Mouse (Mus musculus): ENCODE measurements around the gene Trabd2b.

Gene Trabd2b

DNA sequence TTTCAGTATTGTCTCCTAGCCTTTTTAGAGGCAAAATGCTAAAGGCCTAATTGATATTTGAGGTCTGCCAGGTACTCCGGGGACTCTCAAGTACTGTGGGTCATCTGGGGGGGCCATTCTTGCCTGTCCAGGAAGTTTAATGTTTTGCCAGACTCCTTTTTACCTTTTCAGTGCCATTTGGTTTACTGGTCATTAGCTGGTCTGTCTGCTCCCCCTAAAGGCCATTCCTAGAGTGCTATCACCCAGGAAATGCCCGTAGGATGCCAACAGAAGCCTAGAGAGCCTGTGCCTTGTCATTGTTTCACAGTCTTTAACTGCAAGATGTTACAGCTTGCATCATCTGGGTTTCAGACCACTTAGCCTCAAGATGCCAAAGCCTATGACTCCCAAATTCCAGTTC is 35.7 kb downstream of the Trabd2b start:
- DNase-seq (ENCODE audit: low read depth, low spot score): no peak

DNA sequence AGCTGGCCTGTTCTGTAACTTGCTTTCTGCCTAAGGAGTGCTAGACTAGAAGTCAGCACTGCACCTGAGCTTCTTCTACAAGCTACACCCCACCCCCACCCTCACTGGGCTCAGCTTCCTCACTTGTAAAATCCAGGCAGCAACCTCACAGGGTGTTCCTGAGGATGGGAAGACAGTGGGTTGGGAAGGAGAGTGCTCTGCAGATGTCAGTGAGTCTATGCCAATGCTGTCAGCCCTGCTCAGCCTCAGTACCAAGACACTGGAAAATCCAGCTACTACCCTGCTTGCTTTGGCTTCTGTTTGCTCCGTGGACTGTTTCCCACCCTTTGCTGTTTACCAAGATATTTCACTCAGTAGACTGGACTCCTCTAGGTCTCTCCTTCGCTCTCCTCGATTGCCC is 36.1 kb downstream of the Trabd2b start:
- DNase-seq (ENCODE audit: low read depth, low spot score): no peak

DNA sequence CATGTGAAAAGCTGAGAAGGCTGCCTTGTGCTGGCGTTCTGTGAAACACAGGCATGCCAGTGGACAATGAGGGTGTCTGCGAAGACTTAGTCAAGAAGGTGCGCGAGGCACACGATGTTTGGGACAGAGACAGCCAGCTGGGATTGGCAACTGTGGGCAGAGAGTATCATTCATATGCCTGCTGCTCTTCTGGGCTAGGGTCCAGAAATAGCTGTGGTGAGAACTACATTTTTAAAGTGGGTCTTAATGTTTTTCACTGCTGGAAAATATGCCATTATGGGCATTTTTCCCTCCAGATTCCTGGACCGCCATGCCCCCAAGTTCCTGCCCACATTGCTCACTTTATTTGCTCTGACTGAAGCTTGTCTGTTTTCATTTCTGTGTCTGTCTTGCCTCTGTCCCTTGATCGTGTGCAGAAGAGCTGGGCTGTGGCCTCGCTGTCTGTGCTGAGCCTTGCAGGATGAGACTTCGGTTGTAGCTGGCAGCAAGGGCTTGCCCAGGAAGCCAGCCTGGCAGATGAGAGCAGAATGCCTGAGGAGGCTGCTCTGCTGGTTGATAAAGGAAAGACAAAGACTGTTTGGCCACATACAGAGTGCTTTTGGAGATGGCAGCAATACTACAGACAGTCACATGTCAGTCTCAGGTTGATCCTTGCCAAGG is 42.0 kb downstream of the Trabd2b start:
- no peak for DNase-seq (ENCODE audit: low read depth, low spot score)

DNA sequence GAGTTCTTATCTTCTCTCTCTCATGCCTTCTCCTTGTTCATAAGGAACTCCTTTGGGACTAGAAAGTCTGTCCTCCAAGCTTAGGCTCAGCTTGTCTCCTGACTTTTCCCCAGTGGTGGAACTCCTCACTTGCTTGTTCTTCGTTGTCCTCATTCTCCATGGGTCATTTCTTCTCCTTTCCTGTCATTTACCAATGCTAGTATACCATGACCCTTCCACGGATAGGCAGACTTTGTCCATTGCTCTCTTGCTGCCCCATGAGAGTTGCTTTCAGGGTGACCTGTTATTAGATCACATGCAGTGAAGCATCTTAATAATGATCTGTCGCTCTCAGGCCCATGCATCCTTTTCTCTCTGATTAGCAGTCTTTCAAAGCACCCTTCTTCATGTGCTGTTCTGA is 46.6 kb downstream of the Trabd2b start:
- DNase-seq (ENCODE audit: low read depth, low spot score): no peak

DNA sequence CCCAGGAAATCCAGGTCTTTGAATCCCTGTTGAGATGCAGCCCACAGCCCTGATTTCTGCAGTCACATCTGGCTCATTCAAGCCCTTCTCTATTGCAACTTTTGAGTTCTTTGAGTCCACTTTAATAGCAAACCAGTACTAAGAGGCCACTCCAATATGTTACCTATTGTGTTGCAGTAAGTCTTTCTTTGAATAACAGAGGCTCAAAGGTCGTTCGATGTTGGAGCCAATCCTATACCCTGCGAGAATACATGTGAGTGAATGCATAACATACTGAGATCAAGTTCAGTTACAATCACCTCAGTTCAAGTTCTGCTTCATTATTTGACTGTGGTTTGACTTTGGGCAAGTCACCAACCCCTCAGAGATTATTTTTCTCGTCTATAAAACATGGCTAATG is 47.5 kb downstream of the Trabd2b start:
- no peak for DNase-seq (ENCODE audit: low read depth, low spot score)

DNA sequence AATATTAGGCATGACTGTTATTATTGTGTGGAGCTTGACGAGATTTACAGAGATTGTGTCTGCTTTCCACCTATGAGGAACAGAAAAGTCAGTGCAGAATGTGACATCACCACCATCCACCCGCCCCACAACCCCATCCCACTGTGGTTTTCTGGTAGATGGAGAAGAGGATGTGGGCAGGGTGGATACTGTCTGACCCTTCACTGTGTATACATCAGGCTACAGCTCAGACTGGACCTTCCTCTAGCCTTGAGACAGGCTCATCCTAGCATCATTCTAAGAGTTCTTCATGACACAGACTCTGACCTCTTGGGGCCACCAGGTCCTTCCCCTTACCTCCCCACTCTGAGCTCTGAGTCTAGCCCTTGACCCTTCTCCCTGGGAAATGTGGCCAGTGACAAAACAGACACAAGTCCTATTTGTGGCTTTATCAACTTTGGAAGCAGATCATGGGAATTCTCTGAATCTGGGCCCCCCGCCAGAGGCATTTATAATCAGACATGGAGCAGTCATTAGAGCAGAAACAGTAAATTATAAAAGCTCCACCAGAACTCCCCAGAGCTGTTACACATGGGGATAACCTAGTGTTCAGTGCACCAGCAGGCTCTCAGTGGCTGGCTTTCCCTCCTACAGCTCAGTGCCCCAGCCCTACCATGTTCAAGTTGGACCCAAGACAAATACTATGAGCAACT is 48.1 kb downstream of the Trabd2b start:
- no peak for DNase-seq (ENCODE audit: low read depth, low spot score)

DNA sequence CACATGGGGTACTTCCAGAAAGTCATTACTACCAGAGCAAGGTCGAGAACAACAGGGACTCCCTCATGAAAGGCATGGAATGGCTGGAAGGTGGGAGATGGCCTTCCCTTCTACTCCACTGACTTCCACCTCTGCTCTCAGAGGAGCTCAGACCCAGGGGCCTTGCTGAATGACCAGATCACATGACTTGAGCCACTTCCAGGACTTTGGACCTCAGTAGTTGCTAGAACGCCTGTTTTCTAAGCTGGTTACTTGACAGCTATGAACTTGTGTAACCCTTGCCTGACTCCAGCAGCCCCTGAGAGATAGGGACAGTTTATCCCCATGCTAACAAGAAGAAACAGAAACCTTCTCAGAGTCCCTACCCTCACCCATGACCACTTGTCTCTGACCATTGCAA is 50.6 kb downstream of the Trabd2b start:
- no peak for DNase-seq (ENCODE audit: low read depth, low spot score)

DNA sequence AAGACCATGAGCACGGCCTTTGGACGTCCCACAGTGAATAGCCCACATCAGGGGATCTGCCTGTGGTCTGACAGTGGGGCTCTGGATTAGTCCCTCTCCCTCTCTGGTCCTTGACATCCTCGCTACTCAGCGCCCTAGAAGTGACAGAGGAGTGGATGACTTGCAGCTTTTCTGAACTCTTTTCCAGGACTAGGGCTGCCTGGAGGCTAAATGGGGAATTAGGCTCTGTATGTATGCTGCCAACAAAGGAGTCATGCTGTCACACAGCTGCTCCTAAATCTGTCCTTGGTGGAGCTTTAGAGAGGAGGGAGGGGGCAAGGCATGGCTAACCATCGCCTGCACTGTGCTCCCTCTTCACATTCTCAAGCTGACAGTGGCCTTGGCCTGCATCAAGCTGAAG is 53.1 kb downstream of the Trabd2b start:
- no peak for DNase-seq (ENCODE audit: low read depth, low spot score)

DNA sequence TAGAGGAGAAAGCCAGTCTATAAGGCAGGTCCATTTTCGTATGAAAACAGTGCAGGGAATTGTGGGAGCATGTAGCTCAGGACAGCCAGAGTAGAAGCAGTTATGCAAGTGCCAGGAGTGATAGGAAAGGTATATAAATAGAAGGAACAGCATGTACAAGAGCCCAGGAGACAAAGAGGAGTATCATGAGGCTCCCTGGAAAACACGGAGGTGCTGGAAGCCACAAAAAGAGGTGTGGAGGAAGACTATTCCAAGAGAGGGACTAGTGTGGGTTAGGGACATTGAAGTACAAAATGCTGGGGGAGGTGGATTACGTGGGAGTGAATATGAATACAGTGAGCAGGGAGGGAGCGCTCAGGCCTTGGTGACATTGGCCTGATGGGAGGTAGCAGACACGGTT is 53.9 kb downstream of the Trabd2b start:
- no peak for DNase-seq (ENCODE audit: low read depth, low spot score)

DNA sequence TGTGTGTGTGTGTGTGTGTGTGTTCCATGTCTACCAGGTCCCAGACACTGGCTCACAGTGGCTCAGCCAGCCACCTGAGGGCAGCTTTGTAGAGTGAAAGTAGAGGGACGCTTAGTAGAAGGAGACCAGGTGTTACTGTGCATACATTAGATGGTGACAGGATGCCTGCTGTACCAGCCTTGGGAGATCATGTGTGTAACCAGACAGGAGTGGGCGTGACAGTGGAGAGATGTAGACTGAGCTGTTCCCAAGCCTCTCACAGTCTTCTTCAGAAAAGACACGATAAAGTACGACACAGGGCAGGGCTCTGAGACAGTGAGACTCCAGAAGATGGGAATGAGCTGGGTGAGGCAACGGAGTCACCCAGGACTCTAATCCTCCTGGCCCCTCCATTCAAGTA is 54.6 kb downstream of the Trabd2b start:
- DNase-seq (ENCODE audit: low read depth, low spot score): no peak

DNA sequence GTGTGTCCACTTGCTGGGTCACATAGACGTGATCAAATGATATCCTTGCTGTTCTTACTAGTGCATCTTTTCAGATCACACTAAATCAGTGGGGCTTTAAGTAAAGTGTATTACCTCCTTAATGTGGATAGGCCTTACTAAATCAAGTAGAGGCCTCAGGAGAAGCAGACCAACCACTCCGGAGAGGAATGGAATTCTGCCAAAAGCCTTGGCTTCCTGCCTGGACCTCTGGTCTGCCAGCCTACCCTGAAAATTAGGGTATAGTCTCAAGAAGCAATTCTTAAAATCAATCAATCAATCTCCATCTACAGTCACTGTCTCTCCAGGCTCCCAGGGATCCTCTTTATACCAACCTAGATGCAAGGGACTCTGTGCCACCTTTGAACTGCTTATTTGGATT is 59.1 kb downstream of the Trabd2b start:
- DNase-seq (ENCODE audit: low read depth, low spot score): no peak

DNA sequence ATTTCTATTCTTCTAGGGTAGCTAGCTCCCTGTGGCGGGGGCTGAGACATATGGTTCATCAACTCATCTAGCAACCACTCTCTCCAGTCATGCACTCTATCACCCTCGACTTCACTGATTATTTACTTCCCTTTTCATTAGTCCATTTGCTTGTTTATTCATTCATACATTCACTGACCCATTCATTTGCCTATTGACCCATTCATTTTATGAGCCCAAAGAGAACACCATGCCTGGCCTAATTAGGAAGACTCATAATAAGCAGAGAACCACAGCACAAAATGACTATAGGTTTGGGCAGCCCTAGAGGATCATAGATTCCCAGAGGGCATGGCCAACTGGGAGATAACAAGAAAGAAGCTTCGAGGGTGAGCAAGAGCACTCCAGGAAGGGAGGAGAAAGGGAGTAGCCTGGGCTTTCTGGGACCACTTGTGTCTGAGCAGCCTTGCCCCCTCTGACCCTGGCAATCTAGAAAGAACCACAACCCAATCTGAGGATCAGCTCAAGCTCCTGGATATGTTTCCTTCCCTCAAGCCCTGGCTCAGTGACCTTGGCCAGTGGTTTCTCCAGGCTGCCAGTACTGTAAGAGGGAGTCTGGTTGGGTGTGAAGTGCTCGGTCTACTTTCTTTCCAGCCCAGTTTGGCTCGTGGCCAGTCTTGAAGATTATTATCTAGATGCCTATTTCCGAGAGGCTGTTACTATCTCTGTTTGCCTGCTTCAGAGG is 61.0 kb downstream of the Trabd2b start:
- DNase-seq (ENCODE audit: low read depth, low spot score): no peak

DNA sequence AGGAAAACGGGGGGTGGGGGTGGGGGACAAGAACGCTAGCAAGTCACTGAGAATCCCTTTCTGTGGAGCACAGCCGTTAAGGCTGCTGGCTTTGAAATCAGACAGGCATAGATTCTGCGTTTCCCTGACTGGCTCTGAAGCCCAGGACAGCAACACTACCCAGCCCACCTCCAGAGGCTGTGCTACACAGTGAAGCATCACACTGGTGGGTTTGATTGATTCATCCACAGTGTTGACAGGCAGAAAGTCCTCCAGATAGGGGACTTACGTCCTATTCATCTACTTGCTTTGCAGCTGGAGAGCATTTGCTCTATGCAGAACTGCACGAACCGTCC is 61.5 kb downstream of the Trabd2b start:
- no peak for DNase-seq (ENCODE audit: low read depth, low spot score)

DNA sequence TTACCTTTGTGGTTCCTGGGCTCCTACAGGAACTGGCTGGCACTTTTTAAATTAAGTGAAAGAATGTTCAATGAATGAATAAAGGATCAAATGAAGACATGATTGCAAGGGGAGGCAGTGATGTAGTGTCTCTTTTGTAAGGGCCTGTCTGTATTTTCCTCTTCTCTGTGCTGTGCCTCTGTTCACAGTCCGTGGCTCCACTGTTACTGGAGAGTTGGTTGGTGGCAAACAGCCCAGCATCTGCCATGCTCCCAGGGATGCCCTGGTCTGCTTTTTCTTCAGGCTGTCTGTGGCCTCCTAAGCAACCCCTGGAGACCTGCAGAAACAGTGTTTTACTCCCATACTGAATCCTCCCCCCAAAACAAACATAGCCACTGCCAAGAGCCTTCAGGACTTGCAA is 63.4 kb downstream of the Trabd2b start:
- no peak for DNase-seq (ENCODE audit: low read depth, low spot score)

DNA sequence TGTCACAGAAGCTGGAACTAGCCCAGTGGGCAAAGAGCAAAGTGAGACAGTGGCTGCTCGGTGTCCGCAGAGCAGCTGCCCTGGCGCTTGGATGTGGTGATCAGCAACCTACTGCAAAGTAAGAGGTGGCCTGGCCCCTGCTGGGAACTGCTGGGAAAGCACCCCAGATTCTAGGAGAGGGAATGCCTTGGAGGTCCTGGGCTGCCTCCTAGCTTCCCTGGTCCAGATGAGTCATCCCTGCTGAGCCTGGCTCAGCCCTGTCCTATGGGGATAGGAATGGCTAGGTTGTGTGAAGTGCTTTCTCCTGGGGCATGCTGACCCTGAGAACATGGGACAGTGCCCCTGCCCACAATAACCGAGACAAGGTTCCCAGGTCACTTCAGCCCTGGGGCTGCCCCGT is 65.6 kb downstream of the Trabd2b start:
- DNase-seq (ENCODE audit: low read depth, low spot score): no peak

DNA sequence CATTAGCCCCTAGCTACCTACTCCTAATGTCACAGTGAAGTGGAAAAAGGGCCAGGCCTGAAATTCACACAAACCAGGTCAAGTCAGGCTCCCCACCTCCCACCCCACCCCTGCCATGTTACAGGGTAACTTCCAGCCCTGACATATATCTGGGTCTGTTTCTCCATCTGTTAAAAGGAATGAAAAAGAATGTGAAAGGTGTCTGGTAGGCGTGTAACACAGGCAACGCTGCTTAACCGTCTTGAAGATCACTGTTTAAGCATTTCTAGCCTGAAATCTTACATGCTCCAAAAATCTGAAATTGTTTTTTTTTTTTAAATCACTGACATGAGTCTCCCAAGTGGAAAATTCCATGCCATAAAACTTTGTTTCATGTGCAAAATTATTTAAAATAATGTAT is 69.8 kb downstream of the Trabd2b start:
- DNase-seq (ENCODE audit: low read depth, low spot score): no peak

DNA sequence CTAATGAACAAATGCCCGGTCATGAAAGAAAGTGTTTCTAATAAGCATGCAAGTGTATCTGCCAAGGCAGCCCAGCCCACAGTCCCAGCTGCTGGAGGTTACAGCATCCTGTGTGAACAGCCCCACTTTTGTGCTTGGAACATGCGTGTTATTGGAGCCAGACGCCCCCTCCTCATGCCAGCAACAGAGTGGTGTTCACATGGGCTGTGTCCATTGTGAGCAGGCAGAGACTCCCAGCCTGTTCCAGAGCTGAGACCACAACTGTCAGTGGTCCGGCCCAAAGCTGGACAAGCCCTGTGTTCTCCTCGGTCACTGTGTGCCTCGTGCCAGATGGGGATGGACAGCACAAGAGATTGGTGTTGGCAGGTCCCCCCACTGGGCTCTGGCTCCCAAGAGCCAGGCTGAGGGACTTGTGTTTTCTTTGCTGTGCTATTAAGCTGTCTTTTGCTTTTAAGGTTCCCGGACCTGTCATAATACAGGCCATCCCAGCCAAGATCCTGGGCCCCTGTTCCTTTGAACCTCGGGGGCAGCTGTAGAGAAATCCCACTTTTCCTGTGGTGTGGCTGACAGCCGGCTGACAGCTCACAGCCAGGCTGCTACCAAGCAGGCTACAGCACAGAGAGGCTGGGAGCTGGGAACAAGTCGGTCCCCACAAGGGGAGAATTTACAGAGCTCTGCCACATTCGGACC is 70.7 kb downstream of the Trabd2b start:
- no peak for DNase-seq (ENCODE audit: low read depth, low spot score)

DNA sequence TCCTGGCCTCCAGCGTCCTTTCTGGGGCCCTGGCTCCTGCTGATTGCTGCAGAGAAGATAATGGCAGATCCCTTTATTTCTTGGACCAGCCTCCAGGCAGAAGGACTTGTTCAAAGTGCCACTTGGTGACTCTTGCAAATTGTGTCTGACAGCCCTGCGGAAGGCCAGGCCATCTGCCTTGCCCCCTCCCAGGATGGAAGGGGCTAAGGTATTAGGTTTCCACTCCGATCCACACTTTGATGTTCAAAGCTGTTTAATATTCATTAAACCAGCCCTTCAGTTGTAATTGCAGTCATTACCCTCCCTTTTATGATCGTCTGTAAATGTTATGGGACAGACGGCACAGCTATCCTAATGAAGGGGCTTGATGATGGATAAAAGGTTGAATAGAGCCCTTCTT is 75.0 kb downstream of the Trabd2b start:
- DNase-seq (ENCODE audit: low read depth, low spot score): no peak

DNA sequence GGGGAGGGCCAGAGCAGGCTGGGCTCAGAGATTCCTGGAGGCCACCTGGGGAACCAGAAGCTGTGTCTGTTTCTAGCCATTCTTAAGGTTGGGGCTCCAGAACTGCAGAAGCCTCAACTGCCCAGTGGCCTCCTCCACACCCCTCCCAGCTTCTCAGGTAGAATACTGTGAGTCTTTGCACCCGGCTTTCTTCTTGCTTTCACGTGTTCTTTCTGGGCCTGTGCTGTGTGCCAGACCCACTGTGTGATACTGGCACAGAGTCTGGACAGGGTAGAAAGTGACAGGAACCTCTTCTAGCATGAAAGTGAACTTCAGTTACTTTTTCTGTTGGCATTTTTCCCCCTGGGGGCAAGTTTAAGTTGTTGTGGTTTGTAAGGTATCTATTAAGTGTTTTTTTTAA is 77.6 kb downstream of the Trabd2b start:
- DNase-seq (ENCODE audit: low read depth, low spot score): no peak

DNA sequence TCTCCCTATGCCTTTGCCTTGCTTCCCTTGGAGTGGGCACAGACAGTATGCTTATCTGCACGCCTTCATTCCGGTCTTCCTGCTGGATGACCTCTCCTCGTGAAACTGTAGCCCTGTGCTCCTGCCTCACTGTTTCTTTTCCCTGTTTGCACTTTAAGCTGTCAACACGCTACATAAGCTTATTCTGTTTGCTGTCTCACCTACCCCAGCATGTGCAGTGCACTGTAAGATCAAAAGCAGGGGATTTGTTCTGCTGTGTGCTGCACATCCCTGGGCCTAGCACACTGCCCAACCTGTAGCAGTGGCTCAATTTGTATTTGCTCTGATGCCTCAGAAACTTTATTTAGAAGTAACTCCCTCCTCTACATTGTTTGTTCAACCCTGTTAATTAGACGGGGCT is 79.5 kb downstream of the Trabd2b start:
- no peak for DNase-seq (ENCODE audit: low read depth, low spot score)

DNA sequence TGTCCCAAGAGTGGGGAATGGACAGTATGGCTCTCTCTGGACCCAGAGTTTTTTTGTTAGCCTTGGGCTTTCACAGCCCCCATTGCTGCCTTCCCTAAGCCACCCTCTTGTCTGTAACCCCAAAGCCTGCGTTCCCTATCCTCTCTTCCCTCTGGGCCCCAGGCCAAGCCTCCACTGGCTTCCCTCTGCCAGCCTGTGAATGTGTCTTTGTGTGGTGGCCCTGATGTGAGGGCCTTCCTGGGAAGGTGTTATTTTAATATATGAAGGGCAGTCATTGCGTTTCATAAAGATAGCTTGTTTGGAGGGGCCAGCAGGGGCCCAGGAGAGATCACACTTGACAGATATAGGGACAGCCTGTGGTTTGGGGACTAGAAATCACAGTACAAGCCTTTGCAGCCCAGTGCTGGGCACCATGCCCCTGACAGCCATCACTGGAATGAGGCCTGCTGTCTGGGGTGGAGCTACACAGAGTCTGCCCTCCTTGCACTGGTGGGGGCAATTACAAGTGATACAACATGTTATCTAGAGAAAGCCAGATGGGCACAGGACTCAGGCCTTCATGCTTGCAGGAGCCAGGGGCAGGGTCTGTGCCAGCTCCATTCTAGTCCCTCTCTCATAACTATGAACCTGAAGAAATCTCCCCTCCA is 80.5 kb downstream of the Trabd2b start:
- DNase-seq (ENCODE audit: low read depth, low spot score): no peak

DNA sequence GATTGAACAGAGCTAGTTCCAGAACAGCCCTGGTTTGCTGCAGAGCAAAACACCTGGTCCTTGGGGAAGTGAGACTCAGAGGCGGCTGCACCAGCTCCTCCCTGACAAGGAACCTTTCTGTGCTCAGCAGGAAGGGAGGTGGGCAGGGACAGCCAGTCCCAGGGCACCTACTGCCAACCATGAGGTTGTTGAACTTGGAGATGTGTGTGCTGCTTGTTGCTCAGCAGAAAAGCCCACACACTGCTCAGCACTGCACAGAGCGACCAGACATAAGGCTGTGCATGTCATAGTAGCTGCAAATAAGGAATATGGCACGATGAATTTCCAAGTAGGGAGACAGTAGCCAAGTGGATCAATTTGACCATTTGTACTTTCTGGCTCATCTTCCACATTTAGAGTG is 81.2 kb downstream of the Trabd2b start:
- DNase-seq (ENCODE audit: low read depth, low spot score): no peak
